Mouse (Mus musculus) hindlimb bud, embryonic 11.5 days (tissue): Measurements from ENCODE around the gene Slc16a13.

Experiments used
- DNase-seq: peaks from one replicate; pipeline ENCODE4 v3.0.0-alpha.2; 2012; ENCODE audit warnings: low read depth, low spot score; ENCODE audit errors: extremely low spot score

The Slc16a13 gene

DNA sequence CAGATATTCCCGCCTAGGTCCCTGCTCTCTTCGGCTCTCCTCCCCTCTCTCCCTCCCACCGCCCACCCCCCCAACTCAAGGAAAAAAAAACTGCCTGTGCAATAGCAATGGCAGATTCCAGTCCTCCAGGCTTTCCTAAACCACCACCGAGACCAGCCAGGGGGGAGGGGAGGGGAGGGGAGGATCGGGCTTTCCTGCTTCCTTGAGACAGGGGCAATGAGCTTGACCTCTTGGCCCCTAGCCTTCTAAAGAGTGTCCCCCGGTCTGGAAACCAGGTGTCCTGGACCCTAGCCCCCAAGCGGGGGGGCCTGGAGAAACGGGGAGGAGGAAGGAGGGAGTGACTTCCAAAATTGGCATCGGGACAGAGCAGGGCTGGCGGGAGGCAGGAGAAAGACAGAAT lies 11.7 kb upstream of the Slc16a13 start:
- no peak for DNase-seq

- DNase-seq: no peak
Observed at GRCm38 (mm10) chr11:70230239-70230727, 9.4 kb upstream of the Slc16a13 start.

- DNase-seq: no peak
Observed at GRCm38 (mm10) chr11:70229260-70230010, 8.6 kb upstream of the Slc16a13 start, which contains the start of gene Bcl6b. Gene Bcl6b (minus strand): TSS chr11:70229798.

GRCm38 (mm10) chr11:70228828-70229227 lies 8.0 kb upstream of the Slc16a13 start:
- no peak for DNase-seq

DNA sequence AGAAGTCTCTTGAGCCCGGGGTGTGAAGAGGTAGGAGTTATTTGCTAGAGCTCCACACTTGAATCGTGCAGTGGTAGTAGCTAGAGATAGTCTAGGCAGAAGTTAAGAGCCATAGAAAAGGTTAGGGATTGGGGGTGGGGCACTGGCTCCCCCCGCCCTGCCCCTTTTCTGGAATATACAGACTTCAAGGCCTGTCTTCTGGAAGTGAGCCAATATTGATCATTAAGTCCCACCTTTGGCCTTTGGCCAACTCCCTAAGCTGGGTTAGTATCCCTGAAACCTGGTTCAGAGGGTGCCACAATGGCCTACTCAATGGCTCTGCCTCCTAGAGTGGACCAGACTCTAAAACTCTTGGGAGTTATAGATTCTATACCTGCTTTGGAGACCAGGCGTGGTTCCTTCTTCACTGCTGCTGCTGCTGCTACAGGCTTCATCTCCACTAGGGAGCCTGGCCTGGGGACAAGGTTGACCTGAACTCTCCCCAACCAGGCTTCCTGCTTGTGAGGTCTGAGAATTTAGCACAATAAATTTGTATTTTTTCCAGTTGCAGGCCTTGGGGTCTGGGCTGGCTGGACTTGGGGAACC lies 6.9 kb upstream of the Slc16a13 start:
- DNase-seq: no peak

- no peak for DNase-seq
Observed at GRCm38 (mm10) chr11:70227126-70227525, 6.3 kb upstream of the Slc16a13 start.

- DNase-seq: no peak
Observed at GRCm38 (mm10) chr11:70226602-70226890, 5.7 kb upstream of the Slc16a13 start.

DNA sequence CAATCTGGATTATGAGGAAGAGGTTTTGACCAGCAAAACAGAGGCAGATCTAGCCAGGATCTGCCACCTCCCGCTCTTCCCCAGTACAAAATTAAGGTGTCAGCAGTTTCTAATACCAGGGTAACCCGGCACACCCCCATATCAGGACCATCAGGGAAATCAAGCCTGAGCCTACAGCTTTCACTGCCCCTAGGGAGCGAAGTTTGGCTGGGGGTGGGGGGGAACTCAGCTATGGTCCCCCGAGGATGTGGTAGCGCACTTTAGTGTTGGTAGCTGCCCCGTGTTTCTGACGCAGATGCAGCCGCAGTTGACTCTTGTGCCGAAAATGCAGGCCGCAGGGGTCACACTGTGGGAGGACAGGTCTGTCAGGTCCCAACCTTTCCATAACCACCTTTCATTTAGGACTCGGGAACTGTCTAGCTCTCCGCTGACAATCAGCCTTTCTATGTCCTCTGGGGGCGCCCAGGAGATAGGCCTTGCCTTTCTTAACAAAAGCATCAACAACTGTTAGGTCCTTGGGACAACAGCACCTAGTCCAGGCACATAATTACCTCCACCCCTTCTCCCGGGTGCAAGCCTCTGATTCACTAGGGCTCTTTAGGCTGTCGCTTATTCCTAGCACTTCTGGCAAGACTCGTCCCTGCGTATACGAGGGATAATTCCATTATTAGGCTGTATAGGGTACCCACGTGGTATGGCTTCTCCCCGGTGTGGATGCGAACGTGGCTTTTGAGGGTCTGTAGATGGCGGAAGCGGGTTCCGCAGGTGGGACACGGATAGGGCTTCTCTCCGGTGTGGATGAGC lies 5.1 kb upstream of the Slc16a13 start:
- no peak for DNase-seq

- DNase-seq: no peak
Observed at GRCm38 (mm10) chr11:70223724-70224123, 2.9 kb upstream of the Slc16a13 start.

GRCm38 (mm10) chr11:70221603-70222500 lies 988 bp upstream of the Slc16a13 start:
- DNase-seq: no peak

- no peak for DNase-seq
Observed at GRCm38 (mm10) chr11:70220323-70220722, 541 bp downstream of the Slc16a13 start.

DNA sequence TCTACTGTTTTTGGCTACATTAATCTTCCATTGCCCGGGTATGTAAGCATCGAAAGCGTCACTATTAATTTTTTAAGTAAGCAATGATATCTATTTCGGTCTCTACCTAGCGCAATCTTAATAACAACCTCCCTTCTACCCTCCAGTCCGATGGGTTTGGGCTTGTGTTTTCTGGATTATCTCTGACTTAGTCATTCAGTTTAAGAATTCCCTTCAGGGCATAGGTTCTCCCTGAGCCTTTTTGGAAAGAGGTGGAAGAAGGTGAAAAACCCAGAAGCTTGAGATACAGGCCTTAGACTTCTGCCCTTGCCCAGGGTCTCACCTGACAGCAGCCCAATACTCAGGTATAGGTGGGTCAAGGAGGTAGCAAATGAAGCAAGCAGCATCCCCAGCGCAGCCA lies 991 bp downstream of the Slc16a13 start:
- no peak for DNase-seq

DNA sequence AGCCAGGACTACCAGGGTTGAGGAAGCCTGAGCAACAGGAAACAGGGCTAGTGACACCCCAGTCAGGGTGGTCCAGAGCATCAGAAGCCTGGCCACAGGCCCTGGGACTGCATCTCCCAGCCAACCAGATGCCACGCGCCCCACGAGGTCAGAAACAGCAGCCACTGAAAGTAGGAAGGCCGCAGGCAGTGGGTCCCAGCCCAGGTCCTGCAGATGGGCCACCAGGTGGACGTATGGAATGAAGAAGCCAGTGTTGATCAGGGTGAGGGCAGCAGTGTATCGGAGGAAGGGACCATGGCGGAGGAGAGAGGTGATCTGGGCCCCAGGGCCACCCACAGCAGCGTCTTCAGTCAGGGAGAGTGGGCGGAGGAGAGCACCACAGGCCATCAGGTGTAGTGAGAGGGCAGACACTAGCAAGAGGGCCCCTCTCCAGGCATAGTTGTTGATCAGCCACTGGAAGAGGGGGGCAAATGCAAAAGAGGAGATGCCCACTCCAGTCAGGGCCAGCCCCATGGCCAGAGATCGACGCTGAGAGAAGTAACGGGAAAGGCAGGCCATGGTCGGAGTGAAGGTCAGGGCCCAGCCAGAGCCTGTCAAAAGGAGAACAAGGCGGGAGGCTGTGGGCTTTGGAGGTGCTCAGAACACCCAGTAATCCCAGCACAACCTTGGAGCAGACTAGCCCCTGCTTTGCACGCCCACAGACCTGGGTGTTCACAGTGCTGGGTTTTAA lies 2.0 kb downstream of the Slc16a13 start:
- DNase-seq: no peak

- no peak for DNase-seq
Observed at GRCm38 (mm10) chr11:70218039-70218438, 2.8 kb downstream of the Slc16a13 start.

DNA sequence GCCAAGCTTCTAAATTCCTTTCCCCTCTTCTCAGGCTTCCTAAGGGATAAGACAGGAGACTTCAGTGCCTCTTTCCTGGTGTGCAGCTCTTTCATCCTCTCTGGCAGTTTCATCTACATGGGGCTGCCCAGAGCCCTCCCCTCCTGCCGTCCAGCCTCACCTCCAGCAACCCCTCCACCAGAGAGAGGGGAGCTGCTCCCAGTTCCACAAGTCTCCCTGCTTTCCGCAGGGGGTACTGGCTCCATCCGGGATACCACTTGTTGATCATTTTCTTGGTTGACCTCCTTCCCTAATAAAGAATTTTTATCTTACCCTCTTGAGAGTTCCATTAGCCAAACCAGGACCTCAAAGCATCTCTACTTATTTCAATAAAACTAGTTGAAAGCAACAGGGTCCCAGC lies 4.8 kb downstream of the Slc16a13 start:
- no peak for DNase-seq

- DNase-seq: no peak
Observed at GRCm38 (mm10) chr11:70215301-70215700, 5.6 kb downstream of the Slc16a13 start.

GRCm38 (mm10) chr11:70214856-70215209 lies 6.0 kb downstream of the Slc16a13 start:
- DNase-seq: no peak

GRCm38 (mm10) chr11:70214191-70214855 lies 6.5 kb downstream of the Slc16a13 start:
- no peak for DNase-seq

DNA sequence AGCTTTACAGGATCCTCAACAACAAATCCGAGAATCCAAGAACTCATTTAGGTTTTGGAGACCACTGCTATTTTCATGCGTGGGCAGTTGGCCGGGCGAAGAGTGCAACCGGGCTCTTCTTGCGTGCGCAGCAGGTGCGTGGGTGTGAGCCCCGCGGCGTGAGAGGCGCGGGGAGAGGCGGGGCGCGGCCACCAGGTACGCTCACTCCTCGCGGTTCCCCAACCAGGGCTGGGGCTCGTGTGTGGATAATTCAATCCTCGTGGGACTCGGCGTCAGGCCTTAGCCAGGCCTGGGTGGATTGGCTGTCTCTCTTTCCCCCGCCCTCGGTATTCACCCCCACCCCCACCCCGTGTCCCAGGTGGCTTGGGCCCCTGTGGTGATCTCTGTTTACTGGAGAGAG lies 7.1 kb downstream of the Slc16a13 start:
- no peak for DNase-seq

GRCm38 (mm10) chr11:70212896-70213295 lies 8.0 kb downstream of the Slc16a13 start:
- DNase-seq: no peak
